Mouse (Mus musculus): ENCODE data around the gene Gm10160. TPM values are rescaled to one million over a fixed set of nuclear protein-coding genes. Genes with fewer than 3 reads are reported as not detected.
"Not testable (repeated sequence)": the region's sequence is repeated elsewhere in the genome, so short reads cannot be mapped to it uniquely, and the experiment has no call there.

The Gm10160 gene
- total RNA-seq, 2 experiments from 2014 or later = not detected

GRCm38 (mm10) chr7:81858236-81858635, 2.6 kb upstream of the Gm10160 start:
- no peak for DNase-seq

- peak in 1 of 2 experiments; percentile 49 for DNase-seq
These were observed 627 bp upstream of the Gm10160 start for GRCm38 (mm10) chr7:81856221-81856620.

- peak; percentile 42 to 62 for DNase-seq
These were observed 856 bp downstream of the Gm10160 start for GRCm38 (mm10) chr7:81854568-81855307.

- no peak for DNase-seq
These were observed 3.9 kb downstream of the Gm10160 start for GRCm38 (mm10) chr7:81851706-81852105.

- peak in 1 of 2 experiments; percentile 47 for DNase-seq
These were observed 5.4 kb downstream of the Gm10160 start for GRCm38 (mm10) chr7:81850171-81850570.

GRCm38 (mm10) chr7:81849633-81850032, 6.0 kb downstream of the Gm10160 start:
- DNase-seq = no peak

- DNase-seq = peak in 1 of 2 experiments; percentile 65
These were observed 6.4 kb downstream of the Gm10160 start for GRCm38 (mm10) chr7:81849214-81849613.

GRCm38 (mm10) chr7:81847777-81848176, 7.8 kb downstream of the Gm10160 start:
- no peak for DNase-seq

GRCm38 (mm10) chr7:81847010-81847409, 8.6 kb downstream of the Gm10160 start:
- no peak for DNase-seq

GRCm38 (mm10) chr7:81846008-81846407, 9.6 kb downstream of the Gm10160 start:
- no peak for DNase-seq

- DNase-seq = no peak
These were observed 10.3 kb downstream of the Gm10160 start for GRCm38 (mm10) chr7:81845313-81845712.

GRCm38 (mm10) chr7:81844801-81845200, 10.8 kb downstream of the Gm10160 start:
- DNase-seq = no peak

- DNase-seq = no peak
These were observed 11.7 kb downstream of the Gm10160 start for GRCm38 (mm10) chr7:81843903-81844302.

- DNase-seq = no peak
These were observed 12.6 kb downstream of the Gm10160 start for GRCm38 (mm10) chr7:81842998-81843397.

GRCm38 (mm10) chr7:81842141-81842540, 13.5 kb downstream of the Gm10160 start:
- DNase-seq = no peak

- peak; percentile 59 to 80 for DNase-seq
These were observed 14.2 kb downstream of the Gm10160 start for GRCm38 (mm10) chr7:81841439-81841838.

- peak in 1 of 2 experiments; percentile 34 for DNase-seq
These were observed 14.9 kb downstream of the Gm10160 start for GRCm38 (mm10) chr7:81840661-81841181.

- no peak for DNase-seq
These were observed 15.8 kb downstream of the Gm10160 start for GRCm38 (mm10) chr7:81839746-81840145.

- not testable (repeated sequence) for DNase-seq
These were observed 17.8 kb downstream of the Gm10160 start for GRCm38 (mm10) chr7:81837771-81838170.

GRCm38 (mm10) chr7:81835430-81835829, 20.2 kb downstream of the Gm10160 start:
- DNase-seq = no peak

- DNase-seq = no peak
These were observed 20.7 kb downstream of the Gm10160 start for GRCm38 (mm10) chr7:81834847-81835246.

- peak; percentile 86 to 93 for DNase-seq
These were observed 26.2 kb downstream of the Gm10160 start, which contains the start of gene Btbd1 for GRCm38 (mm10) chr7:81829379-81829894. Btbd1 (minus strand) TSS chr7:81829431.

GRCm38 (mm10) chr7:81828681-81829378, 26.8 kb downstream of the Gm10160 start:
- DNase-seq = peak; percentile 59 to 75

Measured in heart, adult 18-20 months (tissue).